Comparison of ENCODE assay signal across 8 mouse cellular contexts in genomic region chr6:113483100-113483615, GRCm38 (mm10). TPM values are rescaled to one million over a fixed set of nuclear protein-coding genes. Genes with fewer than 3 reads are reported as not detected.
A peak's percentile ranks its signal among the peaks of the same experiment; 100 is the strongest.
DNase-seq lines count a peak whose midpoint lies in the region; ATAC-seq and TF ChIP-seq lines count a peak whose summit lies in the region.

Creld1 (plus strand) TSS chr6:113483297.

- peaks cover 32% of the 10 kb centered on the region for H3K27me3 ChIP-seq in E14TG2a.4 (ENCODE audit: insufficient read depth, low read length)
- H3K27me3 ChIP-seq in forebrain, embryonic 12.5 days: peaks cover 30% of the 10 kb centered on the region
- no peaks in the 10 kb centered on the region for H3K27me3 ChIP-seq in heart, embryonic 16.5 days (ENCODE audit: control insufficient read depth, insufficient read depth, low read length)
- H3K27me3 ChIP-seq in liver, embryonic 13.5 days: peaks cover 43% of the 10 kb centered on the region
- H3K27me3 ChIP-seq in stomach, embryonic 14.5 days (ENCODE audit: control insufficient read depth, insufficient read depth, low read length): peaks cover 11% of the 10 kb centered on the region; the same call in 1 of the 2 replicates

- DNase-seq in kidney, postnatal 25 days: peak; percentile 98 to 99
- DNase-seq in liver, embryonic 13.5 days: peak; percentile 94
- peak; percentile 86 to 89 for DNase-seq in natural killer cell, adult 2 months (ENCODE audit: low spot score in 2 of 2)

- H3K4me3 ChIP-seq in E14TG2a.4 (replicated peaks; ENCODE audit: low read length): peak within 1 kb of the TSS; percentile 89
- H3K4me3 ChIP-seq in forebrain, embryonic 12.5 days (replicated peaks): peak within 1 kb of the TSS; percentile 69
- peak within 1 kb of the TSS; percentile 60 for H3K4me3 ChIP-seq in heart, embryonic 16.5 days (ENCODE audit: low read length)
- H3K4me3 ChIP-seq in liver, embryonic 13.5 days (replicated peaks): peak within 1 kb of the TSS; percentile 73
- peak within 1 kb of the TSS; percentile 39 for H3K4me3 ChIP-seq in stomach, embryonic 14.5 days (ENCODE audit: low read depth, low read length)

- peaks cover 10% of the 10 kb centered on the region; the same call in 1 of the 2 replicates for H3K9me3 ChIP-seq in E14TG2a.4 (ENCODE audit: low read length)
- no peaks in the 10 kb centered on the region for H3K9me3 ChIP-seq in forebrain, embryonic 12.5 days
- no peaks in the 10 kb centered on the region for H3K9me3 ChIP-seq in heart, embryonic 16.5 days (replicated peaks; ENCODE audit: control insufficient read depth, low read length)
- no peaks in the 10 kb centered on the region for H3K9me3 ChIP-seq in liver, embryonic 13.5 days (replicated peaks)
- H3K9me3 ChIP-seq in stomach, embryonic 14.5 days (ENCODE audit: control insufficient read depth, low read depth, low read length): no peaks in the 10 kb centered on the region

- WGBS in forebrain, embryonic 12.5 days: under 1% methylated on average over 26 of the region's 26 CpGs
- WGBS in heart, embryonic 16.5 days: 0% methylated on average over 26 of the region's 26 CpGs
- WGBS in liver, embryonic 13.5 days (ENCODE audit: insufficient replicate concordance): under 1% methylated on average over 26 of the region's 26 CpGs
- under 1% methylated on average over 26 of the region's 26 CpGs for WGBS in stomach, embryonic 14.5 days

- H3K9ac ChIP-seq in forebrain, embryonic 12.5 days: peak within 1 kb of the TSS; percentile 72
- H3K9ac ChIP-seq in heart, embryonic 16.5 days (ENCODE audit: low read length): peak within 1 kb of the TSS; percentile 83
- H3K9ac ChIP-seq in liver, embryonic 13.5 days: peak within 1 kb of the TSS; percentile 79
- peak within 1 kb of the TSS; percentile 42 for H3K9ac ChIP-seq in stomach, embryonic 14.5 days (replicated peaks; ENCODE audit: low read depth, low read length)

- ATAC-seq in cerebellum, adult (ENCODE audit: insufficient number of reproducible peaks, low FRiP score, low TSS enrichment): peak; percentile 90
- ATAC-seq in forebrain, embryonic 12.5 days (ENCODE audit: low FRiP score): peak; percentile 98
- ATAC-seq in heart, embryonic 16.5 days (replicated peaks; ENCODE audit: extremely low read depth, insufficient read depth, low FRiP score): peak; percentile 96
- ATAC-seq in liver, embryonic 13.5 days (ENCODE audit: low read depth): peak; percentile 97
- peak; percentile 92 for ATAC-seq in stomach, embryonic 14.5 days (ENCODE audit: insufficient number of reproducible peaks, insufficient read depth, low FRiP score, low read depth)

- H3K4me2 ChIP-seq in forebrain, embryonic 12.5 days: peak within 1 kb of the TSS; percentile 80
- peak within 1 kb of the TSS; percentile 72 for H3K4me2 ChIP-seq in heart, embryonic 16.5 days (ENCODE audit: low read depth, low read length)
- H3K4me2 ChIP-seq in liver, embryonic 13.5 days: peak within 1 kb of the TSS; percentile 99
- H3K4me2 ChIP-seq in stomach, embryonic 14.5 days (replicated peaks; ENCODE audit: low read depth, low read length): peak within 1 kb of the TSS; percentile 67

- peaks cover 15% of the 10 kb centered on the region for H3K36me3 ChIP-seq in E14TG2a.4 (ENCODE audit: insufficient read depth, low read length)
- peaks cover 14% of the 10 kb centered on the region; the same call in 1 of the 2 replicates for H3K36me3 ChIP-seq in forebrain, embryonic 12.5 days (replicated peaks)
- H3K36me3 ChIP-seq in heart, embryonic 16.5 days (ENCODE audit: control insufficient read depth, insufficient read depth): no peaks in the 10 kb centered on the region
- no peaks in the 10 kb centered on the region for H3K36me3 ChIP-seq in liver, embryonic 13.5 days
- no peaks in the 10 kb centered on the region for H3K36me3 ChIP-seq in stomach, embryonic 14.5 days (ENCODE audit: control insufficient read depth, insufficient read depth, low read length)

- H3K27ac ChIP-seq in forebrain, embryonic 12.5 days: peak within 1 kb of the TSS; percentile 87
- peak within 1 kb of the TSS; percentile 92 for H3K27ac ChIP-seq in heart, embryonic 16.5 days (ENCODE audit: low read length)
- H3K27ac ChIP-seq in liver, embryonic 13.5 days: peak within 1 kb of the TSS; percentile 76
- peak within 1 kb of the TSS; percentile 76 for H3K27ac ChIP-seq in stomach, embryonic 14.5 days (ENCODE audit: low read length)

- TF ChIP-seq CTCF in E14TG2a.4 (conservative IDR thresholded peaks at IDR 0.05; ENCODE audit: low read length): no peak

- peaks cover 84% of the 10 kb centered on the region for H3K4me1 ChIP-seq in E14TG2a.4 (replicated peaks; ENCODE audit: low read depth, low read length)
- peaks cover 35% of the 10 kb centered on the region for H3K4me1 ChIP-seq in forebrain, embryonic 12.5 days
- peaks cover 23% of the 10 kb centered on the region for H3K4me1 ChIP-seq in heart, embryonic 16.5 days (ENCODE audit: control insufficient read depth, insufficient read depth, low read length)
- H3K4me1 ChIP-seq in liver, embryonic 13.5 days (replicated peaks): peaks cover 48% of the 10 kb centered on the region
- H3K4me1 ChIP-seq in stomach, embryonic 14.5 days (ENCODE audit: control insufficient read depth, insufficient read depth, low read length): 0 out of 2 replicates have a peak, but pooled peaks cover 3% of the 10 kb centered on the region

RNA-seq across cellular contexts. Expression of gene Creld1, which starts in this region (rescaled TPM):
- polyA plus RNA-seq in forebrain, embryonic 12.5 days (2016; fragmentation: Nextera tagmentation; extraction: Ambion mirVana): 39.6 and 43.1 TPM in 2 replicates
- 44.8 and 46.8 TPM in 2 replicates for polyA plus RNA-seq in heart, embryonic 16.5 days (2015; fragmentation: Nextera tagmentation; extraction: Ambion mirVana)
- polyA plus RNA-seq in liver, embryonic 13.5 days (2015; fragmentation: Nextera tagmentation; extraction: Ambion mirVana): 7.4 and 8.0 TPM in 2 replicates
- polyA plus RNA-seq in stomach, embryonic 14.5 days (2014; fragmentation: Nextera tagmentation; extraction: Ambion mirVana): 16.0 and 20.5 TPM in 2 replicates

Comparison
In these comparisons a context has a peak if more than half of its experiments do, and no peak if none do; other contexts are left out.
1. Peak in every context shown above with its lines: DNase-seq, ATAC-seq, H3K4me3 ChIP-seq and H3K27ac ChIP-seq.
2. H3K4me3 ChIP-seq: peak in every context shown above with its lines; median percentile 89 in E14TG2a.4; 73 in liver, embryonic 13.5 days; 69 in forebrain, embryonic 12.5 days; 60 in heart, embryonic 16.5 days; 39 in stomach, embryonic 14.5 days.